Mouse (Mus musculus): ENCODE results near the gene Acot3. TPM values are rescaled to one million over a fixed set of nuclear protein-coding genes. Genes with fewer than 3 reads are reported as not detected.
"Not testable (repeated sequence)": the region's sequence is repeated elsewhere in the genome, so short reads cannot be mapped to it uniquely, and the experiment has no call there.

The Acot3 gene
- polyA plus RNA-seq, 1 experiment from 2014 or later: 3.2 TPM

GRCm38 (mm10) chr12:84071696-84072095 is 19.8 kb downstream of the Acot3 start:
- Histone ChIP-seq H3K36me3 (no peaks in the 10 kb centered on the region), H3K27me3 (replicated peaks) (peaks cover 13% of the 10 kb centered on the region), H3K9ac (no peak overlapping the region), H3K9me3 (no peaks in the 10 kb centered on the region), H3K4me1 (replicated peaks) (no peaks in the 10 kb centered on the region), H3K4me3 (replicated peaks) (no peak overlapping the region), H3K27ac (no peak overlapping the region), H3K4me2 (replicated peaks) (no peak overlapping the region)
- no peak for ATAC-seq
- 90% methylated on average over 2 of the region's 2 CpGs for WGBS

- no peaks in the 10 kb centered on the region for H3K4me1 ChIP-seq (replicated peaks)
- H3K36me3 ChIP-seq: no peaks in the 10 kb centered on the region
- no peak overlapping the region for H3K4me3 ChIP-seq (replicated peaks)
- no peaks in the 10 kb centered on the region for H3K27me3 ChIP-seq (replicated peaks)
- WGBS: 77% methylated on average over 4 of the region's 4 CpGs
- no peak overlapping the region for H3K27ac ChIP-seq
- no peaks in the 10 kb centered on the region for H3K9me3 ChIP-seq
- H3K4me2 ChIP-seq (replicated peaks): no peak overlapping the region
- H3K9ac ChIP-seq: no peak overlapping the region
- ATAC-seq: no peak
Observed at GRCm38 (mm10) chr12:84077371-84077990, 25.5 kb downstream of the Acot3 start.

DNA sequence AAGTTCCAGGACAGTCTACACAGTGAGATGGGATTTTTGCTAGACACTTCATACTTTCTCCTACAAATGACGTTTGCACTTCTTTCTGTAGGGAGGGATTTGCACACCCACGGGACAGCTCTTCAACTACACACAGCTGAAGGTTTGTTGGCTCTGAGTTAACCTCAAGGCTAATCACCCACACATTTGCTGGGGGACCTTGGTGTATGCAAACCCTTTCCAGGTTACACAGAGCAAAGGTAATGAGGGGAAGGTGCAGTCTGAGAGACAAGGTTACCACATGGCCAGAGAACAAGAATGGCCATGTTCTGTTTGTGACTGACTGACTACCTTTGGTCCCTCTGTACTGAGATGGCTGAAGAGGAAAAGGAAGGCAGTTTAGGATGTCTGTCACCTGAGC is 31.9 kb downstream of the Acot3 start:
- Histone ChIP-seq H3K4me2 (replicated peaks) (no peak overlapping the region), H3K4me3 (replicated peaks) (no peak overlapping the region), H3K9ac (no peak overlapping the region), H3K27me3 (replicated peaks) (no peaks in the 10 kb centered on the region), H3K36me3 (no peaks in the 10 kb centered on the region), H3K4me1 (replicated peaks) (no peaks in the 10 kb centered on the region), H3K9me3 (no peaks in the 10 kb centered on the region), H3K27ac (peak overlapping the region; percentile 29)
- WGBS: 68% methylated on average over 2 of the region's 2 CpGs
- ATAC-seq: no peak

GRCm38 (mm10) chr12:84084581-84084980 is 32.6 kb downstream of the Acot3 start:
- peak; percentile 88 for ATAC-seq
- H3K36me3 ChIP-seq: no peaks in the 10 kb centered on the region
- no peak overlapping the region for H3K4me2 ChIP-seq (replicated peaks)
- no peak overlapping the region for H3K4me3 ChIP-seq (replicated peaks)
- no peaks in the 10 kb centered on the region for H3K27me3 ChIP-seq (replicated peaks)
- H3K4me1 ChIP-seq (replicated peaks): no peaks in the 10 kb centered on the region
- no peak overlapping the region for H3K9ac ChIP-seq
- 64% methylated on average over 4 of the region's 4 CpGs for WGBS
- H3K27ac ChIP-seq: peak overlapping the region; percentile 29; the same call in 1 of the 2 replicates
- H3K9me3 ChIP-seq: 0 out of 2 replicates have a peak, but pooled peaks cover 3% of the 10 kb centered on the region

DNA sequence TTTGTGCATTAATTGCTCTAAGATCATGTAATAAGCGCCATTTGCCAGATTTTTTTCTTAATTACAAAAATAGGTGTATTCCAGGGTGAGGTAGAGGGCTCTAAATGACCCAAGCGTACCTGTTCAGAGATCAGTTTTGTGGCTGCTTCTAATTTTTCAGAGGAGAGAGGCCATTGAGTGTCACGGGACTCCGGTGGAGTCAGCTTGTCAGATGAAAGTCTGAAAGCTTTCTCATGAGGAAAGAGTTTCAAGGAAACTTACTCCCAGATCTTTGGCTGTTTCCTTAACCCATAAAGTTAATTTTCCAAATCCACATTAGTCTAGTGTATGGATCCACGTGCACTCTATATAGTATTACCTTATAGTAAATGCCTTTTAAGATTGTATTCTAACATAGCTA is 42.7 kb downstream of the Acot3 start:
- ATAC-seq; H3K36me3 ChIP-seq; H3K9ac ChIP-seq; H3K4me3 ChIP-seq (replicated peaks); H3K27ac ChIP-seq; H3K4me2 ChIP-seq (replicated peaks); H3K27me3 ChIP-seq (replicated peaks); H3K4me1 ChIP-seq (replicated peaks); H3K9me3 ChIP-seq: not testable (repeated sequence)
- 91% methylated on average over 5 of the region's 5 CpGs for WGBS

DNA sequence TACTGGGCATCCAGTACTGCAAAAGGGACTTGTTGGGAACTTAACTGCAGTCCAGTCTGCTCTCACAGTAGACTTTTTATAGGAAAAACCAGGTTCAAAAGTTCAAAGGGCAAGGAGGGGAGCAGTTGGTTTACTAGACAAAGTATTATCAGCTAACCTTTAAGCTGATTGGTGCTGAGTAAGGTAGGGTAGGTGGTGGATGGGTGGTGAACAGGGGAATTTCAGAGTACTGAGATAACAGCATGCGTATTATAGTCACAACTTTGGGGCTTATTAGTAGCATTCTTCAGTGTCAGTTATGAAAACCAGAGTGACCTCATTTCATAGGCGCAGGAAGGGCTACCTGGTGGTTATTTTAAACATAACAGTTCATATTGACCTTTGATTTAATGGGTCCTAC is 47.7 kb downstream of the Acot3 start:
- no peak overlapping the region for H3K4me3 ChIP-seq (replicated peaks)
- H3K9me3 ChIP-seq: no peaks in the 10 kb centered on the region
- H3K4me2 ChIP-seq (replicated peaks): no peak overlapping the region
- no peak overlapping the region for H3K9ac ChIP-seq
- no peak overlapping the region for H3K27ac ChIP-seq
- no peaks in the 10 kb centered on the region for H3K36me3 ChIP-seq
- H3K27me3 ChIP-seq (replicated peaks): no peaks in the 10 kb centered on the region
- WGBS: 86% methylated on average over 2 of the region's 2 CpGs
- no peaks in the 10 kb centered on the region for H3K4me1 ChIP-seq (replicated peaks)
- ATAC-seq: peak; percentile 71; the same call in 1 of the 2 replicates

- Histone ChIP-seq H3K9ac (no peak overlapping the region), H3K27me3 (replicated peaks) (no peaks in the 10 kb centered on the region), H3K4me1 (replicated peaks) (no peaks in the 10 kb centered on the region), H3K27ac (no peak overlapping the region), H3K36me3 (no peaks in the 10 kb centered on the region), H3K9me3 (no peaks in the 10 kb centered on the region), H3K4me3 (replicated peaks) (no peak overlapping the region; the same call in 1 of the 2 replicates), H3K4me2 (replicated peaks) (peak overlapping the region; percentile 88)
- ATAC-seq: no peak
- 62% methylated on average over 1 of the region's 1 CpGs for WGBS
Observed at GRCm38 (mm10) chr12:84100071-84100470, 48.1 kb downstream of the Acot3 start.

DNA sequence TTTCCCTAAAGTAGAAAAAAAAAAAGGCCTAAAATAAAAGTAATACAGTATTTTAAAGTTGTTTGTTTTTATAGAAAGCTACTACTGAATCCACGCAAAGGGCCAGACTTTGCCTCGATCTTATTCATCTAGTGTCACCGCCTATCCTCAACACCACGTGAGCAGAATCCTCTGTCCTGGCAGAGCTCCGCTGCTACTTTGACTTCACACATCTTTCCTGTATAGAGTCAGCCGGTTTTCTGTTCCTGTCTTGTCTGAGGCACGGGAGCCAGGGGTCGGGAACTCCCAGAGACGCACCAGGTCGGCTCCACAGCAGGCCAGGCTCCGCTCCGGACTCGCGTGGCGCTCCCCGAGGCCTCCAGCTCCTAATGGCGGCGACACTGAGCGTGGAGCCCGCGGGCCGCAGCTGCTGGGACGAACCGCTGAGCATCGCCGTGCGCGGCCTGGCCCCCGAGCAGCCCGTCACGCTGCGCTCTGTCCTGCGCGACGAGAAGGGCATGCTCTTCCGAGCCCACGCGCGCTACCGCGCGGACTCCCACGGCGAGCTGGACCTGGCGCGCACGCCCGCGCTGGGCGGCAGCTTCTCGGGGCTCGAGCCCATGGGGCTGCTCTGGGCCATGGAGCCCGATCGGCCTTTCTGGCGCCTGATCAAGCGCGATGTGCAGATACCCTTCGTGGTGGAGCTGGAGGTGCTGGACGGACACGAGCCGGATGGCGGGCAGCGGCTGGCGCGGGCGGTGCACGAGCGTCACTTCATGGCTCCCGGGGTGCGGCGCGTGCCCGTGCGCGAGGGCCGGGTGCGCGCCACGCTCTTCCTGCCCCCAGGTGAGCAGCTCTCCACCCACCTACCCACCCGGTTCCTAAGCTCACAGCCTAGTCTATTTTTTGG is 48.9 kb downstream of the Acot3 start, which contains the start of gene Acot6:
TSS of gene Acot6 (plus strand) at position 51 of the 889 bp plus-strand sequence.
- not testable (repeated sequence) for H3K9me3 ChIP-seq; H3K4me1 ChIP-seq (replicated peaks); H3K36me3 ChIP-seq; H3K27me3 ChIP-seq (replicated peaks)
- H3K4me3 ChIP-seq (replicated peaks): peak within 1 kb of the TSS; percentile 59
- peak; percentile 84 for ATAC-seq
- peak within 1 kb of the TSS; percentile 66 for H3K9ac ChIP-seq
- peak within 1 kb of the TSS; percentile 60; the same call in 1 of the 2 replicates for H3K27ac ChIP-seq
- under 1% methylated on average over 79 of the region's 80 CpGs for WGBS
- peak within 1 kb of the TSS; percentile 88 for H3K4me2 ChIP-seq (replicated peaks)

- no peaks in the 10 kb centered on the region for H3K36me3 ChIP-seq
- H3K4me3 ChIP-seq (replicated peaks): peak overlapping the region; percentile 59
- no peak for ATAC-seq
- H3K4me2 ChIP-seq (replicated peaks): peak overlapping the region; percentile 88
- H3K27ac ChIP-seq: no peak overlapping the region
- no peaks in the 10 kb centered on the region for H3K9me3 ChIP-seq
- 55% methylated on average over 2 of the region's 2 CpGs for WGBS
- H3K27me3 ChIP-seq (replicated peaks): no peaks in the 10 kb centered on the region
- H3K9ac ChIP-seq: no peak overlapping the region
- H3K4me1 ChIP-seq (replicated peaks): no peaks in the 10 kb centered on the region
Observed at GRCm38 (mm10) chr12:84101493-84101845, 49.5 kb downstream of the Acot3 start.

- no peak overlapping the region for H3K4me2 ChIP-seq (replicated peaks)
- WGBS: 69% methylated on average over 3 of the region's 3 CpGs
- H3K9ac ChIP-seq: no peak overlapping the region
- no peaks in the 10 kb centered on the region for H3K27me3 ChIP-seq (replicated peaks)
- H3K4me1 ChIP-seq (replicated peaks): no peaks in the 10 kb centered on the region
- no peaks in the 10 kb centered on the region for H3K36me3 ChIP-seq
- no peaks in the 10 kb centered on the region for H3K9me3 ChIP-seq
- no peak overlapping the region for H3K27ac ChIP-seq
- no peak overlapping the region for H3K4me3 ChIP-seq (replicated peaks)
- no peak for ATAC-seq
Observed at GRCm38 (mm10) chr12:84107012-84107411, 55.1 kb downstream of the Acot3 start.

- ATAC-seq: no peak
- WGBS: 67% methylated on average over 1 of the region's 1 CpGs
- H3K4me3 ChIP-seq (replicated peaks): no peak overlapping the region
- H3K4me2 ChIP-seq (replicated peaks): no peak overlapping the region
- H3K27me3 ChIP-seq (replicated peaks): no peaks in the 10 kb centered on the region
- no peaks in the 10 kb centered on the region for H3K36me3 ChIP-seq
- H3K9me3 ChIP-seq: no peaks in the 10 kb centered on the region
- no peak overlapping the region for H3K9ac ChIP-seq
- H3K4me1 ChIP-seq (replicated peaks): no peaks in the 10 kb centered on the region
- H3K27ac ChIP-seq: no peak overlapping the region
Observed at GRCm38 (mm10) chr12:84107692-84108091, 55.7 kb downstream of the Acot3 start.

DNA sequence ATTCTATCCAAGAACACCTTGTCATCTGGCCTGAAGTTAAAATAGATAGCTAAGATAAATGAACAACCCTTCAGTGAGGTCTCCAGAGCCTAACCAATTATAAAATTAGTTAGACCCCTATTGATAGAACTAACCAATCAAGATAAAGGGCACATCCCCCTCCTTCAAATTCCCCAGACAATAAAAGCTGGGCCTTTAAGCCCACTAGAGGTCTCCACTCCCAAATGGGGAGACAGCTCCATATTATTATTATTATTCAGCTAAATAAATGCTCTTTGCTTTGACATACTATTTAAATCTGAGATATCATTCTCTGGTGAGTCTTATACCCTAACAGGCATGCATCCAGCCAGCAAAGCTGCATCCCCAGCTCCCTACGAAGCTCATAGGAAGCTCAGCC is 58.0 kb downstream of the Acot3 start:
- no peak for ATAC-seq
- Histone ChIP-seq H3K4me3 (replicated peaks) (no peak overlapping the region), H3K27me3 (replicated peaks) (no peaks in the 10 kb centered on the region), H3K9ac (no peak overlapping the region), H3K4me2 (replicated peaks) (no peak overlapping the region), H3K27ac (no peak overlapping the region), H3K9me3 (no peaks in the 10 kb centered on the region), H3K36me3 (no peaks in the 10 kb centered on the region), H3K4me1 (replicated peaks) (peaks cover 3% of the 10 kb centered on the region; the same call in 1 of the 2 replicates)
- WGBS: 83% methylated on average over 1 of the region's 1 CpGs
